Mouse (Mus musculus): Measurements from ENCODE around the gene Wnt2b. TPM values are rescaled to one million over a fixed set of nuclear protein-coding genes. Genes with fewer than 3 reads are reported as not detected.

Wnt2b gene
- total and polyA plus RNA-seq, 3 experiments: 0.16 TPM; not detected in 2

- no peak for TF ChIP-seq ELF1 (IDR thresholded peaks at IDR 0.05; ENCODE audit: low read depth, low read length)
- no peak for TF ChIP-seq KAT2A (IDR thresholded peaks at IDR 0.05; ENCODE audit: insufficient replicate concordance, low read length)
- no peak for TF ChIP-seq POLR2AphosphoS2 (IDR thresholded peaks at IDR 0.05; ENCODE audit: low read depth, low read length)
- TF ChIP-seq RCOR1 (conservative IDR thresholded peaks at IDR 0.05; ENCODE audit: low read depth, low read length): no peak
- no peak for TF ChIP-seq MEF2A (IDR thresholded peaks at IDR 0.05; ENCODE audit: borderline replicate concordance, low read depth, low read length)
- TF ChIP-seq TBP (conservative IDR thresholded peaks at IDR 0.05; ENCODE audit: low read depth, low read length): no peak
- TF ChIP-seq JUND (conservative IDR thresholded peaks at IDR 0.05; ENCODE audit: low read depth, low read length): no peak
- TF ChIP-seq IRF4 (IDR thresholded peaks at IDR 0.05; ENCODE audit: low read depth, low read length): peak; percentile 53; the same call in 1 of the 2 replicates
- TF ChIP-seq EP300 (IDR thresholded peaks at IDR 0.05; ENCODE audit: low read length): no peak
- no peak for TF ChIP-seq MAZ (IDR thresholded peaks at IDR 0.05; ENCODE audit: low read depth, low read length)
- no peak for TF ChIP-seq CHD1 (IDR thresholded peaks at IDR 0.05; ENCODE audit: low read depth, low read length)
- TF ChIP-seq ZC3H11A (IDR thresholded peaks at IDR 0.05; ENCODE audit: low read depth, low read length): peak; percentile 41
- no peak for TF ChIP-seq CHD2 (IDR thresholded peaks at IDR 0.05; ENCODE audit: low read length)
- TF ChIP-seq MXI1 (IDR thresholded peaks at IDR 0.05; ENCODE audit: low read depth, low read length): no peak
- no peak for TF ChIP-seq ETS1 (conservative IDR thresholded peaks at IDR 0.05; ENCODE audit: low read depth, low read length)
- no peak for TF ChIP-seq POLR2A (IDR thresholded peaks at IDR 0.05; ENCODE audit: low read depth, low read length)
- TF ChIP-seq MAX (IDR thresholded peaks at IDR 0.05; ENCODE audit: low read length): no peak
- no peak for TF ChIP-seq GABPA (IDR thresholded peaks at IDR 0.05; ENCODE audit: insufficient replicate concordance, low read depth, low read length)
Measured at GRCm38 (mm10) chr3:104967548-104968300, 6.0 kb upstream of the Wnt2b start (continued).

- Histone ChIP-seq H3K4me3 (replicated peaks in 1 of 3; ENCODE audit: low read depth in 2 of 3, low read length in 2 of 3, poor library complexity in 1 of 3) (no peak overlapping the region), H3K4me2 (ENCODE audit: insufficient read depth, low read depth, poor library complexity, severe bottlenecking) (no peak overlapping the region), H3K79me2 (replicated peaks; ENCODE audit: control insufficient read depth, extremely low read depth, insufficient read depth, poor library complexity, severe bottlenecking) (no peaks in the 10 kb centered on the region), H3K4me1 (ENCODE audit: control insufficient read depth in 1 of 2, insufficient read depth in 2 of 2) (peaks cover 3 to 7% of the 10 kb centered on the region in 2 experiments; a peak in 2 of 4 replicates), H3K36me3 (replicated peaks in 1 of 2; ENCODE audit: control insufficient read depth in 1 of 2, insufficient read depth in 1 of 2, low read length in 1 of 2) (no peaks in the 10 kb centered on the region), H3K9me3 (replicated peaks; ENCODE audit: low read length) (peaks cover 4% of the 10 kb centered on the region), H3K27ac (ENCODE audit: insufficient read depth, low read depth) (no peak overlapping the region), H3K9ac (ENCODE audit: insufficient read depth, low read depth) (no peak overlapping the region), H3K27me3 (replicated peaks) (peaks cover 2% of the 10 kb centered on the region)
- TF ChIP-seq PAX5 (IDR thresholded peaks at IDR 0.05; ENCODE audit: low read length): no peak
- TF ChIP-seq CHD1 (IDR thresholded peaks at IDR 0.05; ENCODE audit: low read depth, low read length): no peak
- TF ChIP-seq USF2 (conservative IDR thresholded peaks at IDR 0.05; ENCODE audit: low read depth, low read length): no peak
- no peak for TF ChIP-seq EP300 (IDR thresholded peaks at IDR 0.05; ENCODE audit: low read length)
- TF ChIP-seq MAZ (IDR thresholded peaks at IDR 0.05; ENCODE audit: low read depth, low read length): no peak
- TF ChIP-seq MEF2A (IDR thresholded peaks at IDR 0.05; ENCODE audit: borderline replicate concordance, low read depth, low read length): no peak
- no peak for TF ChIP-seq UBTF (IDR thresholded peaks at IDR 0.05; ENCODE audit: low read depth, low read length)
- TF ChIP-seq MAX (IDR thresholded peaks at IDR 0.05; ENCODE audit: low read length): no peak
- DNase-seq (ENCODE audit: extremely low read depth): no peak
- dilution Hi-C loops (cut with MboI; ENCODE audit: extremely low pct_ligation_motif_present, extremely low pct_unique_long_range_greater_than_20kb, low sequenced_read_pairs) (no loop called here), in situ Hi-C loops (cut with MboI; ENCODE audit: low pct_ligation_motif_present, low pct_unique_long_range_greater_than_20kb, low sequenced_read_pairs) (loop anchor here (10.0 kb wide), 1 partner anchor 181 kb away; the partner anchor contains the start of genes Fam19a3, Ppm1j and Rhoc)
Measured at GRCm38 (mm10) chr3:104965991-104966554, 4.4 kb upstream of the Wnt2b start.

Data from CH12.LX (cell line).